Mouse (Mus musculus): Measurements from ENCODE around the gene Pole. TPM values are rescaled to one million over a fixed set of nuclear protein-coding genes. Genes with fewer than 3 reads are reported as not detected.

Gene Pole
- polyA plus RNA-seq, 1 experiment from 2014 or later, result 24.7 TPM

DNA sequence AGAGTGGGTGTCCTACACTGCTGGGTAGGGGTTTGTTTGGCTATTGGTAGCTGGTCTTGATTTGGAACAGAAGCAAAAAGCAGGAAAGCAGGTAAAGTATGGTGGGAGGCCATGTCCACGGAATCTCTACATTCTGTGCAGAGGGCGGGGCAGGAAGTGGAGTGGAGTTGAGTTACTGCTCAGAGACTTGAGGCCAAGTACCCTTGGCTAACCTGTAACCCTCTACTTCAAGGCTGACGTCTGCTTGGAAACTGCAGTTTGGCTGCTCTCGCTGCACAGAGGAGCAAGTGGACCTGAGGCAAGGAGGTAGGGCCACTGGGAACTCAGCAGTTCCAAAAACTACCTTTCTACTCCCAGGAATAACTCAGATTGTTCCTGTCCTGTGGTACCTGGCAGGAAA lies 58.4 kb downstream of the Pole start, which contains the start of gene Lrcol1:
Gene Lrcol1 (plus strand): TSS at position 207 of the 400 bp plus-strand sequence.
- H3K4me3 ChIP-seq, result no peak within 1 kb of the TSS
- H3K27ac ChIP-seq (ENCODE audit: poor library complexity, severe bottlenecking), result no peak within 1 kb of the TSS
- H3K27me3 ChIP-seq (replicated peaks), result peaks cover 60% of the 10 kb centered on the region
- no peaks in the 10 kb centered on the region for H3K9me3 ChIP-seq (replicated peaks)
- 68% methylated on average over 4 of the region's 4 CpGs for WGBS
- peaks cover 16% of the 10 kb centered on the region for H3K4me1 ChIP-seq (replicated peaks)
- no peaks in the 10 kb centered on the region for H3K36me3 ChIP-seq
- H3K9ac ChIP-seq, result no peak within 1 kb of the TSS
- no peak within 1 kb of the TSS for H3K4me2 ChIP-seq
- ATAC-seq (ENCODE audit: insufficient number of reproducible peaks, low FRiP score), result no peak

DNA sequence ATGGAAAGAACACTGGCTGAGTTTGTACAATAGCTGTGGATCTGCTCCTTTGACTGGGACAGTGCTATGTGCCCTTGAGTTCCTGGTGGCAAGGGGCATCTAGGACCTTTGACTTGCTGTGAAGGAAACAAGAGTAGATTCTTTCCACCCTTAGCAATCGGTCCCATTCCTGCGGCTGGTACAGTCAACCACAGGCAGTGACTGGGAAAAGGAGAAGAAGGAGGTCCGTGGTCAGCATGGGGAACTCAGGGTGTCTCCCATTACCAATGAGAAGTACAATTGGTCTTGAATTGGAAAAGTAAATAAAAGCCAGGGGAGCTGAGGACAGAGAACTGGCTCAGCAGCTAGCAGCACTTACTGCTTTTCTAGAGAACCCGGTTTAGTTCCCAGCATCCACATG lies 59.4 kb downstream of the Pole start:
- Histone ChIP-seq H3K27ac (ENCODE audit: poor library complexity, severe bottlenecking) (no peak overlapping the region), H3K27me3 (replicated peaks) (peaks cover 59% of the 10 kb centered on the region), H3K4me2 (no peak overlapping the region), H3K4me1 (replicated peaks) (peaks cover 16% of the 10 kb centered on the region), H3K36me3 (no peaks in the 10 kb centered on the region), H3K4me3 (no peak overlapping the region), H3K9ac (no peak overlapping the region), H3K9me3 (replicated peaks) (no peaks in the 10 kb centered on the region)
- ATAC-seq (ENCODE audit: insufficient number of reproducible peaks, low FRiP score), result no peak
- 64% methylated on average over 4 of the region's 4 CpGs for WGBS

DNA sequence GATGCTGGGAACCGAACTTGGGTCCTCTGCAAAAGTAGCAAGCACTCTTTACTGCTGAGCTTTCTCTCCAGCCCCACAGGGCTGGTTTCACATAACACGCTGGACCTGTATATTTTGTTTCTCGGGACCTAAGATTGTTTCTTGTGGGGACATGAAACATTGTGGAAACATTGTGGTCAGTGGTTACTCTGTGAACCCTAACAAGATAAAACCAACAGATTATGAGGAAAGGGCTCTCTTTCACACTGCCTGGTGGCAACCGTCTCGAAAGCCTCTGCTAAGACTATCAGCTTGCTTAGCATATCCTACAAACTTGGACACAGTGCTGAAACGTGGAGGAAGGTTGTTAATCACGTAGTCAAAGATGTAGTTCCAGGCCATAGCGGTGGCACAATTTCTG lies 60.9 kb downstream of the Pole start:
- Histone ChIP-seq H3K9me3 (replicated peaks) (no peaks in the 10 kb centered on the region), H3K27ac (ENCODE audit: poor library complexity, severe bottlenecking) (no peak overlapping the region), H3K4me1 (replicated peaks) (peaks cover 14% of the 10 kb centered on the region), H3K9ac (no peak overlapping the region), H3K4me2 (no peak overlapping the region), H3K4me3 (no peak overlapping the region), H3K27me3 (replicated peaks) (peaks cover 45% of the 10 kb centered on the region), H3K36me3 (no peaks in the 10 kb centered on the region)
- 82% methylated on average over 8 of the region's 8 CpGs for WGBS
- no peak for ATAC-seq (ENCODE audit: insufficient number of reproducible peaks, low FRiP score)

DNA sequence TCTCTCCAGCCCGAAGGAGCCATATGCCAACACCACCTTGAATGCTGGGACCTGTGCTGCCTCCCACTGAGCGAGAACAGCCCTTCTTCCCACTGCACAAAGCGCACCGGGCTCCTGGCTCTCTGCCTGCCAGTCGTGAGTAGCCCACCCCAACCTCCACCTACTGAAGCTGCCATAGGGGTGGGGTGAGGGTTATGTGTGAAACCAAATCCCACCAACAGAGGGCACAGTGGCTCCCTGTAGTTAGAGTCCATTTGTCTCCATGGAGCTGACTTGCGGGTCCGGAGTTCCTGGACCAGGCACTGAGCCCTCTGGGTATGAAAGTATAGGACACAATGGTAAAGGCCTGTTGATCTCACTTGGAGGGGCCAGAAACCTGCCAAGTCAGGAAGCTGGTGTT lies 68.6 kb downstream of the Pole start:
- H3K4me3 ChIP-seq, result no peak overlapping the region
- H3K27me3 ChIP-seq (replicated peaks), result peaks cover 22% of the 10 kb centered on the region
- H3K36me3 ChIP-seq, result no peaks in the 10 kb centered on the region
- H3K4me2 ChIP-seq, result no peak overlapping the region
- H3K4me1 ChIP-seq (replicated peaks), result 0 out of 2 replicates have a peak, but pooled peaks cover 3% of the 10 kb centered on the region
- no peak overlapping the region for H3K9ac ChIP-seq
- H3K27ac ChIP-seq (ENCODE audit: poor library complexity, severe bottlenecking), result no peak overlapping the region
- H3K9me3 ChIP-seq (replicated peaks), result no peaks in the 10 kb centered on the region
- ATAC-seq (ENCODE audit: insufficient number of reproducible peaks, low FRiP score), result no peak
- WGBS, result 19% methylated on average over 7 of the region's 7 CpGs

DNA sequence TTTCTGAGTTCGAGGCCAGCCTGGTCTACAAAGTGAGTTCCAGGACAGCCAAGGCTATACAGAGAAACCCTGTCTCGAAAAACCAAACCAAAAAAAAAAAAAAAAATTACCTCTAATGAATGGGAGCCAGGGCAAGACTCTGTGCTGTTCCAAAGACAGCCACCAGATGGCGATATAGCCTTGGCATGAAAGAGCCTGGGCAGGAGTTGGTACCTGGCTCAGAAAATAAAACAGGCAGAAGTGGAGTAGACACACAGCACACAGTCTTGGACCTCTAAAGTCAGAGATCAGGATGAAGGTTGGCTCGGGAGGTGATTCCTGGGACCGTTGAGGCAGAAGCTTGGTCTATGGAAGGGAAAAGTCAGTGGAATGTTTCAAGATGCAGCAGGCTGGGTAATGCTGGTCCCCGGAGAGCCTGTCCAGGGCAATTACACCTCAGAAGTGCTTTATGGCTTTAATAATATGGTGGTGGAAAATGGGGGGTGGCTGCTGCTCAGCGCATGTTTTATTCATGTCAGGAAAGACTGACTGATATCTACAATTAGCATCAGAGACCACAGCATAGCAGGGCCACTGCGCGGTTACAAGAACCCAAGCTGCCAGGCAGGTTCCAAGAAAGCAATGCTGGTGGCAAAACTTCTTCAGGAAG lies 71.5 kb downstream of the Pole start:
- WGBS, result 41% methylated on average over 9 of the region's 9 CpGs

DNA sequence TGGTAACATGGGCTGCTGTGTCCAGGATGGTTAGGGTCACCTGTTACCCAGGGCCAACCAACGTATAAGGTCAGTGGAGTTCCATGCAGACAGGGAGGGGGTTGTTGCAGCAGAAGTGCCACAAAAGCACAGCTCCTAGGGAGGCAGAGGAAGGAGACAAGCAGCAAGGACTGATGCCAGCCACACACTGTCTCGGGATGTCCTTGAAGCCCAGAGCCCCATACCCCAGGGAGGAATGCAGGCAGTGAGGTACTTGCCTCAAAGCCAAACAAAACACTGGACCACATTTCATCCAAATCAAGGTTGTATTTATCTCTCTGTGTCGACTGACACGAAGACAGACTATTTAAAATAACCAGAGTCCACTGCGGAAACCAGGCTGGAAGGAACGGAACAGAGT lies 75.4 kb downstream of the Pole start:
- Histone ChIP-seq H3K4me1 (replicated peaks) (peaks cover 6% of the 10 kb centered on the region; the same call in 1 of the 2 replicates), H3K4me3 (no peak overlapping the region), H3K4me2 (no peak overlapping the region), H3K27me3 (replicated peaks) (peaks cover 3% of the 10 kb centered on the region), H3K9ac (no peak overlapping the region), H3K9me3 (replicated peaks) (no peaks in the 10 kb centered on the region), H3K27ac (ENCODE audit: poor library complexity, severe bottlenecking) (no peak overlapping the region), H3K36me3 (no peaks in the 10 kb centered on the region)
- no peak for ATAC-seq (ENCODE audit: insufficient number of reproducible peaks, low FRiP score)
- WGBS, result 49% methylated on average over 6 of the region's 6 CpGs

More for the DNA sequence above, 71.5 kb downstream of the Pole start:
- no peak overlapping the region for H3K4me2 ChIP-seq
- H3K27me3 ChIP-seq (replicated peaks), result peaks cover 22% of the 10 kb centered on the region
- no peak for ATAC-seq (ENCODE audit: insufficient number of reproducible peaks, low FRiP score)
- no peaks in the 10 kb centered on the region for H3K9me3 ChIP-seq (replicated peaks)
- no peak overlapping the region for H3K27ac ChIP-seq (ENCODE audit: poor library complexity, severe bottlenecking)
- H3K9ac ChIP-seq, result no peak overlapping the region
- 0 out of 2 replicates have a peak, but pooled peaks cover 3% of the 10 kb centered on the region for H3K4me1 ChIP-seq (replicated peaks)
- H3K4me3 ChIP-seq, result no peak overlapping the region
- no peaks in the 10 kb centered on the region for H3K36me3 ChIP-seq

DNA sequence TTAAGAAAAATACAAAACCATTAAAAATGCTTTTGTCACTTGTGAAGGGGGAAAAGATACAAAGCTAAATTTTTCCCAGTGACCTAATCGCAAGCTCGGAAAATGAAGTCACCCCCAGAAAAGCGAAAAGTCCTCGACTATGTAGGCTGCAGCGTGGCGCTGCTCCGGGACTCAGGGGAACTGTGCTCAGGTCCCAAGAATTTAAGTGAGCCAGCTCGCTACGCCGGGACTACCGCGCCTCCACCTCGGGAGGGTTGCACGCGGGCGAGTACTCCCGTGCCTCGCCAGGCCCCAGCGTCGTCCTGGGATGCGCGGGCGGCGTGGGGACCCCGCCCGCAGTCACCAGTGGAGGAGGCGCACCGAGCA lies 76.7 kb downstream of the Pole start:
- peak; percentile 33; the same call in 1 of the 2 replicates for ATAC-seq (ENCODE audit: insufficient number of reproducible peaks, low FRiP score)
- Histone ChIP-seq H3K27me3 (replicated peaks) (peaks cover 3% of the 10 kb centered on the region), H3K36me3 (peaks cover 10% of the 10 kb centered on the region), H3K4me2 (peak overlapping the region; percentile 90), H3K4me3 (peak overlapping the region; percentile 53), H3K27ac (ENCODE audit: poor library complexity, severe bottlenecking) (no peak overlapping the region), H3K9me3 (replicated peaks) (0 out of 2 replicates have a peak, but pooled peaks cover 4% of the 10 kb centered on the region), H3K9ac (peak overlapping the region; percentile 68), H3K4me1 (replicated peaks) (peaks cover 6% of the 10 kb centered on the region; the same call in 1 of the 2 replicates)
- 1% methylated on average over 28 of the region's 28 CpGs for WGBS

DNA sequence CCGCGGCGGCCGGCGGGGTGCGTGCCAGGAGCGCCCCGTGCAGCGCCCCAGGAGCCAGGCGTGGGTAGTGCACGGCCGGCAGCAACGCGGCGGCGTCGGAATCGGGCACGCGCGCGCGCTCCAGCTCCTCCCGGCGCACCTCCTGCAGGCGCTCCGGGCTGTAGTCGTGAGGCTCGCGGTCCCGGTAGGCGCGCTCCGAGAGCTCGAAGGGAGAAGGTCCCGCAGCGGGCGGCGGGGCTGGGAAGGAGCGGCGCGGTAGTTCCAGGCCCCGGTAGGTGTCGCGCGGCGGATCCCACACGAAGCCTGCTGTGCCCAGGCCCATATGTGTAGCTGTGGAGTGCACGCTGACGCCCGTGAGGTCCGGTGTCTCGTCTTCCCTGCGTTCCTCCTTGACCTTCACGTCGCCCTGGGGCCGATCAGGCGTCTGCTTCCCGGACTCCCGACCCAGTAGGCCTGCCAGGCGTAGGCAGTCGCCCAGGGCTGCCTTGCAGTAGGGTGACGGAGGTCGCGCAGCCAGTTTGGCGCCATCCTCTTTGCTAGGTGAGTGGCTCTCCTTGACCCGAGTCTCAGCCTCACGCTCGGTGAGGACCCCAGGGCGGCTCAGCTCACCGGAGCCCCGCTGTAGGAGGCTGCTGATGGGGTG lies 77.2 kb downstream of the Pole start:
- peaks cover 14% of the 10 kb centered on the region for H3K36me3 ChIP-seq
- H3K27ac ChIP-seq (ENCODE audit: poor library complexity, severe bottlenecking), result no peak overlapping the region
- WGBS, result 1% methylated on average over 65 of the region's 72 CpGs
- peaks cover 3% of the 10 kb centered on the region for H3K27me3 ChIP-seq (replicated peaks)
- H3K9ac ChIP-seq, result peak overlapping the region; percentile 68
- peaks cover 6% of the 10 kb centered on the region; the same call in 1 of the 2 replicates for H3K4me1 ChIP-seq (replicated peaks)
- peak overlapping the region; percentile 90 for H3K4me2 ChIP-seq
- ATAC-seq (ENCODE audit: insufficient number of reproducible peaks, low FRiP score), result peak; percentile 78
- 0 out of 2 replicates have a peak, but pooled peaks cover 4% of the 10 kb centered on the region for H3K9me3 ChIP-seq (replicated peaks)
- peak overlapping the region; percentile 53 for H3K4me3 ChIP-seq

DNA sequence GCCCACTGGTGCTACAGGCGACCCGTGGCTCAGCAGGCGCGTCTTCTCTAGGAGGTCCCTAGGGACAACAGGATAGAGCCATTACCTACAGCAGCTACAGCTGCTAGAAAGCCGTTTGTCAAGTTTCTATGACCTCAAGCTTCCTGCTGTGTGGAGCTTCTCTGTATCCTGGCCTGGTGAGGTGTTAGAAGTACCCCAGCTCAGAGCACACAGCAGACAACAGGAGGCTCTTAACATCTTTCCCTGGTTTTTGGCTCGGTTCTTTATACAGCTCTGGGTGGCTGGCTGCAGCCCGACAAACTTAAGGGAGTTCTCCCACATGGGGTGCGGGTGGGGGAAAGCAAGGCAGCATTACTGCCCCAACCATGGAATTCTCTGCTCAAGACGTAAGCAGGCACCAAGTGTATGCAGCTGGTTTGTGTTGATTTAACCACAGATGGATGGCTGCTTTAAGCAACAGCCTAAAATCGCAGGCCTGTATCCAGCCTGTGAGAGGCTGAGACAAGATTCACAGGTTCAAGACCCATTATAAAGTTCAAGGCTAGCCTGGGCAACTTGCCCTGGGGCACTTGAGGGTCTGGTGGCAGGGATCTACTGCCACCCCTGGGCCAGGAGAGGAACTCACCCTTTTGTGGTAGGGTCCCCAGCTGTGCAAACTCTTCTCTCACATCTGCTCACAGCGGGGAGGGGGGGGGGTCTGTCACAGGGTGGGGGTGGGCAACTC lies 77.9 kb downstream of the Pole start:
- Histone ChIP-seq H3K9me3 (replicated peaks) (0 out of 2 replicates have a peak, but pooled peaks cover 4% of the 10 kb centered on the region), H3K4me1 (replicated peaks) (peaks cover 6% of the 10 kb centered on the region; the same call in 1 of the 2 replicates), H3K27ac (ENCODE audit: poor library complexity, severe bottlenecking) (no peak overlapping the region), H3K27me3 (replicated peaks) (peaks cover 3% of the 10 kb centered on the region), H3K36me3 (peaks cover 19% of the 10 kb centered on the region), H3K4me3 (peak overlapping the region; percentile 53), H3K4me2 (peak overlapping the region; percentile 90), H3K9ac (peak overlapping the region; percentile 68)
- peak; percentile 8; the same call in 1 of the 2 replicates for ATAC-seq (ENCODE audit: insufficient number of reproducible peaks, low FRiP score)
- 47% methylated on average over 11 of the region's 11 CpGs for WGBS

DNA sequence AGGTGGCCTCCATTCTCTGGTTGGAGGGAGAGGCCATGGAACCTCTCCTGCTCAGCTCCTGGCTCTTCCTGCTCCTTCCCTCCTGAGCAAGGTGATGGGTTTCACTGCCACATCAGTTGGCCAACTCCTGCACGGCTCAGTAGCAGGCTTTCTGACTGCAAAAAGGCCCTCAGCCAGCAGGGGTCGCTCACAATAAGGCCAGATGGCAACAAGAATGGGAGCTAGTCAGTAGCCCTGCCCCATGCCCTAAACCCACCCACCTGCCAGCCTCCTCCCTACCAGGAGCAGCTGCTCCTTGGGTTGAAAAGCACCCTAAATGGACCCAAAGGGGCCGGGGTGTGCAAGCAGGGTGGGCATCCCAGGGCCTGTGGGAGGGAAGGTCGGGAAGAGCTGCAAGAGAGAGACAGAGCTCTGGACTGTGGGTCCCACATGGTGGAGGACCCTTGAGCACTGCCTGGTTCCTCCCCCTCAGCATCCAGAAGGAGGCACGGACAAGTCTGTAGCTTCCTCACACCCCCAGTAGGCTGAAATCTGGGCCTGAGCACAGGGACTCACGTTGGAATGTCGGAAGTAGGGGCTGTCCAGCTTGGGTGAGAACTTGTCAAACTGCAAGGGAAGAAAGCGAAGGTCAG lies 90.8 kb downstream of the Pole start:
- no peak overlapping the region for H3K4me2 ChIP-seq
- H3K27ac ChIP-seq (ENCODE audit: poor library complexity, severe bottlenecking), result no peak overlapping the region
- no peak for ATAC-seq (ENCODE audit: insufficient number of reproducible peaks, low FRiP score)
- H3K4me1 ChIP-seq (replicated peaks), result peaks cover 12% of the 10 kb centered on the region
- H3K9ac ChIP-seq, result no peak overlapping the region
- H3K36me3 ChIP-seq, result peaks cover 59% of the 10 kb centered on the region
- no peak overlapping the region for H3K4me3 ChIP-seq
- no peaks in the 10 kb centered on the region for H3K27me3 ChIP-seq (replicated peaks)
- no peaks in the 10 kb centered on the region for H3K9me3 ChIP-seq (replicated peaks)
- 51% methylated on average over 8 of the region's 8 CpGs for WGBS

All from heart, embryonic 12.5 days (tissue).